Mouse (Mus musculus): Measurements from ENCODE around the gene Tasp1. TPM values are rescaled to one million over a fixed set of nuclear protein-coding genes. Genes with fewer than 3 reads are reported as not detected.

The Tasp1 gene
- polyA plus RNA-seq, 1 experiment from 2014 or later = 20.8 TPM

GRCm38 (mm10) chr2:139792345-139793120 is 274.1 kb downstream of the Tasp1 start:
- H3K4me3 ChIP-seq = no peak overlapping the region
- H3K9me3 ChIP-seq (replicated peaks) = no peaks in the 10 kb centered on the region
- ATAC-seq = no peak
- 77% methylated on average over 9 of the region's 9 CpGs for WGBS (ENCODE audit: insufficient replicate concordance)
- H3K4me1 ChIP-seq = no peaks in the 10 kb centered on the region
- no peak overlapping the region for H3K9ac ChIP-seq
- no peaks in the 10 kb centered on the region for H3K36me3 ChIP-seq
- H3K27ac ChIP-seq = no peak overlapping the region
- no peak overlapping the region for H3K4me2 ChIP-seq
- H3K27me3 ChIP-seq (replicated peaks) = no peaks in the 10 kb centered on the region

GRCm38 (mm10) chr2:139788658-139789057 is 277.9 kb downstream of the Tasp1 start:
- WGBS (ENCODE audit: insufficient replicate concordance) = 60% methylated on average over 4 of the region's 4 CpGs
- Histone ChIP-seq H3K9ac (no peak overlapping the region), H3K4me1 (no peaks in the 10 kb centered on the region), H3K27ac (no peak overlapping the region), H3K9me3 (replicated peaks) (no peaks in the 10 kb centered on the region), H3K4me3 (no peak overlapping the region), H3K27me3 (replicated peaks) (no peaks in the 10 kb centered on the region), H3K36me3 (no peaks in the 10 kb centered on the region), H3K4me2 (no peak overlapping the region)
- no peak for ATAC-seq

GRCm38 (mm10) chr2:139784946-139785345 is 281.7 kb downstream of the Tasp1 start:
- no peak for ATAC-seq
- H3K27ac ChIP-seq = no peak overlapping the region
- H3K36me3 ChIP-seq = no peaks in the 10 kb centered on the region
- no peaks in the 10 kb centered on the region for H3K27me3 ChIP-seq (replicated peaks)
- H3K4me1 ChIP-seq = no peaks in the 10 kb centered on the region
- H3K4me3 ChIP-seq = no peak overlapping the region
- H3K9me3 ChIP-seq (replicated peaks) = no peaks in the 10 kb centered on the region
- no peak overlapping the region for H3K4me2 ChIP-seq
- H3K9ac ChIP-seq = no peak overlapping the region
- 58% methylated on average over 2 of the region's 2 CpGs for WGBS (ENCODE audit: insufficient replicate concordance)

GRCm38 (mm10) chr2:139784465-139784864 is 282.1 kb downstream of the Tasp1 start:
- Histone ChIP-seq H3K4me1 (no peaks in the 10 kb centered on the region), H3K9ac (no peak overlapping the region), H3K27me3 (replicated peaks) (no peaks in the 10 kb centered on the region), H3K4me2 (no peak overlapping the region), H3K9me3 (replicated peaks) (no peaks in the 10 kb centered on the region), H3K36me3 (no peaks in the 10 kb centered on the region), H3K4me3 (no peak overlapping the region), H3K27ac (no peak overlapping the region)
- 51% methylated on average over 1 of the region's 1 CpGs for WGBS (ENCODE audit: insufficient replicate concordance)
- no peak for ATAC-seq

Other genes starting within 250 kb of the Tasp1 start
- gene Gm17374, start 85.2 kb upstream of the Tasp1 start, polyA plus RNA-seq (2016; fragmentation: Nextera tagmentation; extraction: Ambion mirVana) = not detected in 2 replicates
- 20.5 and 21.3 TPM in 2 replicates for gene Esf1, start 103.8 kb upstream of the Tasp1 start, polyA plus RNA-seq (2016; fragmentation: Nextera tagmentation; extraction: Ambion mirVana)
- gene Ndufaf5, start 103.8 kb upstream of the Tasp1 start, polyA plus RNA-seq (2016; fragmentation: Nextera tagmentation; extraction: Ambion mirVana) = 11.0 and 12.7 TPM in 2 replicates

Data from liver, embryonic 12.5 days (tissue).